Mouse (Mus musculus) liver, embryonic 14.5 days (tissue): ENCODE measurements around the gene Dolpp1.

Source experiments
- CTCF ChIP-seq: IDR thresholded peaks from 2 replicates; pipeline ENCODE4 v1.5.1; 2016; ENCODE audit warnings: antibody characterized with exemption, low read depth, control low read depth
- EP300 ChIP-seq: IDR thresholded peaks from 2 replicates; pipeline ENCODE4 v1.6.1; 2016; ENCODE audit warnings: antibody characterized with exemption, low read depth

DNA sequence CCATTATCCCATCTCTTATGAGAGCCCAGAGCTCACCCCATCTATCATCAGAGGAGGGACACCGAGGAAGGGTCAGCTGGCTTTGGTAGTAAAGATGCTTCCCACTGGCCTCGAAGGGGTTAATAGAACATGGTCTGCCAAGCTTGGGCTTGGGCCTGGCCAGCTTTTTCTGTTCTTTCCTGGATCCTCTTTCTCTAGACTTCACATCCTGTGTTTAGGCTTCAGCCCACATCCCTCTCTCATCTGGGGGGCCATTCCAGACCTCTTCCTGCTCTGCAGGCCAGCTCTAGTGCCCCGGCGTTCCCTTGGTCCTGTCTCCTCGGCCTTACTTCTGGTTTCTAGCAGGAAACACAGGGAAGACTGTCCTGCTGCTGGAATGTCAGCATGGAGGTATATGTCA, 52.0 kb downstream of the Dolpp1 start:
- TF ChIP-seq CTCF (no peak), EP300 (no peak)
